Mouse (Mus musculus): ENCODE data around the gene Hoxb13. TPM values are rescaled to one million over a fixed set of nuclear protein-coding genes. Genes with fewer than 3 reads are reported as not detected.

Hoxb13 gene
- polyA plus RNA-seq (2015; fragmentation: Nextera tagmentation; extraction: Ambion mirVana), result not detected in 2 replicates

GRCm38 (mm10) chr11:96193521-96194400 lies at the start of gene Hoxb13:
TSS of gene Hoxb13 (plus strand) at chr11:96194316.
- Histone ChIP-seq H3K9me3 (replicated peaks) (no peaks in the 10 kb centered on the region), H3K4me3 (replicated peaks) (no peak within 1 kb of the TSS), H3K9ac (no peak within 1 kb of the TSS), H3K27me3 (peaks cover 99% of the 10 kb centered on the region), H3K27ac (no peak within 1 kb of the TSS), H3K4me2 (no peak within 1 kb of the TSS), H3K4me1 (replicated peaks) (no peaks in the 10 kb centered on the region), H3K36me3 (no peaks in the 10 kb centered on the region)
- 2% methylated on average over 35 of the region's 35 CpGs for WGBS (ENCODE audit: insufficient replicate concordance)
- DNase-seq (no peak), ATAC-seq (ENCODE audit: low read depth) (no peak)

GRCm38 (mm10) chr11:96145622-96146270 lies 48.4 kb upstream of the Hoxb13 start:
- ATAC-seq (ENCODE audit: low read depth), result no peak

GRCm38 (mm10) chr11:96147471-96147870 lies 46.6 kb upstream of the Hoxb13 start:
- Histone ChIP-seq H3K36me3 (no peaks in the 10 kb centered on the region), H3K27ac (no peak overlapping the region), H3K4me1 (replicated peaks) (no peaks in the 10 kb centered on the region), H3K4me3 (replicated peaks) (no peak overlapping the region), H3K4me2 (no peak overlapping the region), H3K9me3 (replicated peaks) (no peaks in the 10 kb centered on the region), H3K27me3 (peaks cover 72% of the 10 kb centered on the region), H3K9ac (no peak overlapping the region)
- ATAC-seq (ENCODE audit: low read depth) (no peak), DNase-seq (no peak)
- 54% methylated on average over 6 of the region's 6 CpGs for WGBS (ENCODE audit: insufficient replicate concordance)

More at GRCm38 (mm10) chr11:96145622-96146270, 48.4 kb upstream of the Hoxb13 start:
- Histone ChIP-seq H3K4me1 (replicated peaks) (no peaks in the 10 kb centered on the region), H3K4me2 (no peak overlapping the region), H3K36me3 (no peaks in the 10 kb centered on the region), H3K4me3 (replicated peaks) (no peak overlapping the region), H3K27me3 (peaks cover 57% of the 10 kb centered on the region), H3K27ac (no peak overlapping the region), H3K9ac (no peak overlapping the region), H3K9me3 (replicated peaks) (no peaks in the 10 kb centered on the region)
- DNase-seq, result no peak
- 3% methylated on average over 15 of the region's 15 CpGs for WGBS (ENCODE audit: insufficient replicate concordance)

GRCm38 (mm10) chr11:96164769-96165168 lies 29.3 kb upstream of the Hoxb13 start:
- H3K4me2 ChIP-seq, result no peak overlapping the region
- ATAC-seq (ENCODE audit: low read depth), result no peak
- H3K9ac ChIP-seq, result no peak overlapping the region
- no peak for DNase-seq
- H3K27me3 ChIP-seq, result peaks cover 53% of the 10 kb centered on the region
- H3K9me3 ChIP-seq (replicated peaks), result no peaks in the 10 kb centered on the region
- WGBS (ENCODE audit: insufficient replicate concordance), result 42% methylated on average over 12 of the region's 12 CpGs
- H3K4me3 ChIP-seq (replicated peaks), result no peak overlapping the region
- H3K27ac ChIP-seq, result no peak overlapping the region
- no peaks in the 10 kb centered on the region for H3K36me3 ChIP-seq
- H3K4me1 ChIP-seq (replicated peaks), result no peaks in the 10 kb centered on the region

- Histone ChIP-seq H3K4me3 (replicated peaks) (no peak overlapping the region), H3K9ac (no peak overlapping the region), H3K36me3 (no peaks in the 10 kb centered on the region), H3K27me3 (peaks cover 86% of the 10 kb centered on the region), H3K27ac (no peak overlapping the region), H3K4me1 (replicated peaks) (no peaks in the 10 kb centered on the region), H3K4me2 (no peak overlapping the region), H3K9me3 (replicated peaks) (no peaks in the 10 kb centered on the region)
- 33% methylated on average over 9 of the region's 9 CpGs for WGBS (ENCODE audit: insufficient replicate concordance)
- DNase-seq (no peak), ATAC-seq (ENCODE audit: low read depth) (no peak)
These were observed 26.0 kb upstream of the Hoxb13 start for GRCm38 (mm10) chr11:96168125-96168524.

GRCm38 (mm10) chr11:96169016-96169415 lies 25.1 kb upstream of the Hoxb13 start:
- ATAC-seq (ENCODE audit: low read depth) (no peak), DNase-seq (no peak)
- Histone ChIP-seq H3K27me3 (peaks cover 95% of the 10 kb centered on the region), H3K4me2 (no peak overlapping the region), H3K36me3 (no peaks in the 10 kb centered on the region), H3K4me3 (replicated peaks) (no peak overlapping the region), H3K9me3 (replicated peaks) (no peaks in the 10 kb centered on the region), H3K9ac (no peak overlapping the region), H3K27ac (no peak overlapping the region), H3K4me1 (replicated peaks) (no peaks in the 10 kb centered on the region)
- 13% methylated on average over 7 of the region's 7 CpGs for WGBS (ENCODE audit: insufficient replicate concordance)

- ATAC-seq (ENCODE audit: low read depth) (no peak), DNase-seq (no peak)
- Histone ChIP-seq H3K27me3 (peaks cover 100% of the 10 kb centered on the region), H3K4me1 (replicated peaks) (no peaks in the 10 kb centered on the region), H3K9ac (no peak overlapping the region), H3K9me3 (replicated peaks) (no peaks in the 10 kb centered on the region), H3K4me2 (no peak overlapping the region), H3K27ac (no peak overlapping the region), H3K36me3 (no peaks in the 10 kb centered on the region), H3K4me3 (replicated peaks) (no peak overlapping the region)
- 5% methylated on average over 20 of the region's 20 CpGs for WGBS (ENCODE audit: insufficient replicate concordance)
These were observed 23.3 kb upstream of the Hoxb13 start for GRCm38 (mm10) chr11:96170711-96171379.

- ATAC-seq (ENCODE audit: low read depth) (no peak), DNase-seq (no peak)
- 2% methylated on average over 3 of the region's 3 CpGs for whole genome bisulfite sequencing (ENCODE audit: insufficient replicate concordance)
These were observed 22.5 kb upstream of the Hoxb13 start for GRCm38 (mm10) chr11:96171601-96172000.

GRCm38 (mm10) chr11:96172511-96173287 lies 21.4 kb upstream of the Hoxb13 start:
- Histone ChIP-seq H3K27ac (no peak overlapping the region), H3K4me3 (replicated peaks) (no peak overlapping the region), H3K9ac (no peak overlapping the region), H3K27me3 (peaks cover 100% of the 10 kb centered on the region), H3K9me3 (replicated peaks) (no peaks in the 10 kb centered on the region), H3K4me1 (replicated peaks) (no peaks in the 10 kb centered on the region), H3K4me2 (no peak overlapping the region), H3K36me3 (no peaks in the 10 kb centered on the region)
- no peak for ATAC-seq (ENCODE audit: low read depth)
- WGBS (ENCODE audit: insufficient replicate concordance), result 2% methylated on average over 25 of the region's 25 CpGs
- DNase-seq, result no peak

More at GRCm38 (mm10) chr11:96171601-96172000, 22.5 kb upstream of the Hoxb13 start:
- Histone ChIP-seq H3K9ac (no peak overlapping the region), H3K36me3 (no peaks in the 10 kb centered on the region), H3K27me3 (peaks cover 100% of the 10 kb centered on the region), H3K4me1 (replicated peaks) (no peaks in the 10 kb centered on the region), H3K4me2 (no peak overlapping the region), H3K27ac (no peak overlapping the region), H3K9me3 (replicated peaks) (no peaks in the 10 kb centered on the region), H3K4me3 (replicated peaks) (no peak overlapping the region)

- Histone ChIP-seq H3K4me3 (replicated peaks) (no peak overlapping the region), H3K9me3 (replicated peaks) (no peaks in the 10 kb centered on the region), H3K27ac (no peak overlapping the region), H3K4me2 (no peak overlapping the region), H3K27me3 (peaks cover 100% of the 10 kb centered on the region), H3K36me3 (no peaks in the 10 kb centered on the region), H3K4me1 (replicated peaks) (no peaks in the 10 kb centered on the region), H3K9ac (no peak overlapping the region)
- WGBS (ENCODE audit: insufficient replicate concordance), result 2% methylated on average over 16 of the region's 16 CpGs
- ATAC-seq (ENCODE audit: low read depth), result no peak
- DNase-seq, result no peak
These were observed 20.8 kb upstream of the Hoxb13 start for GRCm38 (mm10) chr11:96173288-96173840.
